Mouse (Mus musculus): ENCODE measurements around the gene Pdzd9. TPM values are rescaled to one million over a fixed set of nuclear protein-coding genes. Genes with fewer than 3 reads are reported as not detected.
A peak's percentile ranks its signal among the peaks of the same experiment; 100 is the strongest.

Gene Pdzd9
- polyA plus RNA-seq, 1 experiment from 2014 or later: 0.34 TPM

DNA sequence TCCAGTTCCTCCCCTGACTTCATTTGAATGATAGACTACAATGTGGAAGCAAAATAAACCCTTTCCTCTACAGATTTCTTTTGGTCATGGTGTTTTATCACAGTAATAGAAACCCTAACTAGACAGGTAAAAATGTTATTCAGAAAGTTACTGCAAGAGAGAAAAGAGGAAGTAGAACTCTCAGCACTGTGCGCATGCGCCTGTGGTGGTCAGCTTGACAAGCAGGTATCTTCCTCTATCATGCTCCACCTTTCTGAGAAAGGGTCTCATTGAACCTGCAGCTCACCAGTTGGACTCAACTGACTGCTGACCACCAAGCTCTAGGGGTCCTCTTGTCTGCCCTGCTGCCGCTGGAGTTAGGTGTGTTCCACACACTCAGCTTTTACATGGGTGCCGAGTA is 8.1 kb downstream of the Pdzd9 start:
- H3K4me2 ChIP-seq (ENCODE audit: low read depth, low read length): no peak overlapping the region
- 92% methylated on average over 4 of the region's 4 CpGs for WGBS

DNA sequence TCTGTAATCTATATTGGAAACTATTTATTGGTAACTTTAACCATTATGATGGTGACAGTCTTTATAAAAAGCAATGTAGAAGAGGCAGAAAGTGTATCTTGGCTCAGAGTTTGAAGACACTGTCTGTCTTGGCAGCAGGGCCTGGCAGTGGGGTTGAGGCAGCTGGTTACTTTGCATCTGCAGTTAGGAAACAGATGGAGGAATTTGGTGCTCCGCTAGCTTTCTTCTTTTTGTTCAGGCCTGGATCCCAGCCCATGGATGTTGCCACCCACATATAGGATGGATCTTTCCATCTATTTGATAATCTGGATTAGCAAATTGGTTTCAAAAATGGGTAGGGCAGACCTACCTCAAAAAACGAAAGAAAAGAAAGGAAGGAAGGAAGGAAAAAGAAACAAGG is 22.3 kb downstream of the Pdzd9 start:
- Histone ChIP-seq H3K36me3 (ENCODE audit: control insufficient read depth, insufficient read depth, low read length) (peaks cover 10% of the 10 kb centered on the region), H3K4me2 (ENCODE audit: low read depth, low read length) (no peak overlapping the region), H3K9ac (ENCODE audit: low read depth, low read length) (no peak overlapping the region), H3K27me3 (replicated peaks; ENCODE audit: control insufficient read depth, insufficient read depth, low read length) (no peaks in the 10 kb centered on the region), H3K9me3 (ENCODE audit: control insufficient read depth, low read length) (no peaks in the 10 kb centered on the region), H3K4me1 (ENCODE audit: control insufficient read depth, insufficient read depth, low read length) (no peaks in the 10 kb centered on the region), H3K27ac (ENCODE audit: low read length) (no peak overlapping the region), H3K4me3 (ENCODE audit: low read length) (no peak overlapping the region)
- ATAC-seq: no peak
- WGBS: 81% methylated on average over 2 of the region's 2 CpGs

More for the DNA sequence above, 8.1 kb downstream of the Pdzd9 start:
- no peaks in the 10 kb centered on the region for H3K4me1 ChIP-seq (ENCODE audit: control insufficient read depth, insufficient read depth, low read length)
- ATAC-seq: no peak
- H3K4me3 ChIP-seq (ENCODE audit: low read length): no peak overlapping the region
- no peaks in the 10 kb centered on the region for H3K9me3 ChIP-seq (ENCODE audit: control insufficient read depth, low read length)
- peaks cover 8% of the 10 kb centered on the region; the same call in 1 of the 2 replicates for H3K36me3 ChIP-seq (ENCODE audit: control insufficient read depth, insufficient read depth, low read length)
- no peaks in the 10 kb centered on the region for H3K27me3 ChIP-seq (replicated peaks; ENCODE audit: control insufficient read depth, insufficient read depth, low read length)
- no peak overlapping the region for H3K9ac ChIP-seq (ENCODE audit: low read depth, low read length)
- no peak overlapping the region for H3K27ac ChIP-seq (ENCODE audit: low read length)

DNA sequence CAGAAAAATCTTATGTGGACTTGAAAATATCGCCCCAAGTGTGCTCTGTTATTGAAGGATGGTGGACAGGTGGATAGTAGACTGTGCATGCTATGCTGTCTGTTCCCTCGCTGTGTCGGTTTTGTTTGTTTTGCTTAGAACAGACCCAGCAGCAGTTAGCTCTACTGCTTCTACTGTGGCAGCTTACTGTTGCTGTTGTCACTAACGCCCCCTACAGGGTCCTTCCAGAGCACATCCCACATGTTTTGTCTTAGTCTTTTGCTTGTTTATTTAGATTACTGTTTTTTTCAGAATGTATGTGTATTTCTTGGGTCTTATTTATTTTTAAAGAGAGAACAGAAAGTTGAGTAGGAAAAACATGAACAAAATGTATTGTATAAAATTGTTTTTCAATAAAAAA is 26.9 kb downstream of the Pdzd9 start:
- peaks cover 10% of the 10 kb centered on the region for H3K36me3 ChIP-seq (ENCODE audit: control insufficient read depth, insufficient read depth, low read length)
- WGBS: 61% methylated on average over 4 of the region's 4 CpGs
- ATAC-seq: no peak

DNA sequence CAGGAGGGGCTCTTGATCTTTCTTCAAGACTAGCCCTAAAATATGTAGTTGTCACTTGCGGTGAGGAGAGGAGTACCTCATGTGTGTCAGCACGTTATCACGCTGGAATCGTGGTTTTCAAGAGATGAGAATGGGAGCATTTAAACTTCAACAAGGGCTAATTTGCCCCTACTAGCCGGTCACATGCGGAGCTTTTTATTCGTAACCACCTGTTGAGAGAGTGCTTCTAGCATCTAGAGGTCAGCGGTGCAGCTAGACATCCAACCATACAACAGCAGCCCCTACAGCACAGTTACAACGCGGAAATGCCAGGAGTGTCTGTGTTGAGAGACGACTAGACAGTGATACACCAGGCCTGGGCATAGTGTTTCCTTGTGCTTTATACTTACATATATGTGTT is 34.3 kb downstream of the Pdzd9 start:
- no peaks in the 10 kb centered on the region for H3K27me3 ChIP-seq (replicated peaks; ENCODE audit: control insufficient read depth, insufficient read depth, low read length)
- WGBS: under 1% methylated on average over 11 of the region's 11 CpGs
- no peaks in the 10 kb centered on the region for H3K9me3 ChIP-seq (ENCODE audit: control insufficient read depth, low read length)
- H3K9ac ChIP-seq (ENCODE audit: low read depth, low read length): peak overlapping the region; percentile 99
- peak; percentile 44; the same call in 1 of the 2 replicates for ATAC-seq
- H3K4me3 ChIP-seq (ENCODE audit: low read length): peak overlapping the region; percentile 89
- H3K27ac ChIP-seq (ENCODE audit: low read length): peak overlapping the region; percentile 98
- peak overlapping the region; percentile 58 for H3K4me2 ChIP-seq (ENCODE audit: low read depth, low read length)
- H3K4me1 ChIP-seq (ENCODE audit: control insufficient read depth, insufficient read depth, low read length): peaks cover 8% of the 10 kb centered on the region
- peaks cover 7% of the 10 kb centered on the region for H3K36me3 ChIP-seq (ENCODE audit: control insufficient read depth, insufficient read depth, low read length)

More for the DNA sequence above, 26.9 kb downstream of the Pdzd9 start:
- Histone ChIP-seq H3K27me3 (replicated peaks; ENCODE audit: control insufficient read depth, insufficient read depth, low read length) (no peaks in the 10 kb centered on the region), H3K27ac (ENCODE audit: low read length) (no peak overlapping the region), H3K9ac (ENCODE audit: low read depth, low read length) (no peak overlapping the region), H3K4me1 (ENCODE audit: control insufficient read depth, insufficient read depth, low read length) (no peaks in the 10 kb centered on the region), H3K4me3 (ENCODE audit: low read length) (no peak overlapping the region), H3K4me2 (ENCODE audit: low read depth, low read length) (no peak overlapping the region), H3K9me3 (ENCODE audit: control insufficient read depth, low read length) (no peaks in the 10 kb centered on the region)

DNA sequence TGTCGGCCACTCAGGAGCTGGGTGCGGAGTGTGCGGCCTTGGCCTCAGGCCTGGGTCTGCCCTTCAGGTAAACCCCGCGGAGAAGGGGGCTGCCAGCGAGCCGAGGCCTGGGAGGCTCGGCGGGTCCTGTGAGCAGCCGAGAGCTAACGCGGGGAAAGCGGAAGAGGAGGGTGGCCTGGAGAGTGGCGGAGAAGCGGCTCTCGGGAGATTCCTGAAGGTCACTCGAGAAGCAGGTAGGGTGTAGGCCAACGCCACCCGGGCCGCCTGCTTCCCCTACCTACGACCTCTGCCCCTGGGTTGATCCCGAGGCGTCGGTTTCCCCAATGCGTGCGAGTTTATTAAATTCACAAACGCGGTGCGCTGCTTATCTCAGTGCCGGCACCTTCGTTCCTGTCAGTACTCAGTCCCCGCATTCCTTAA is 34.8 kb downstream of the Pdzd9 start:
- H3K4me3 ChIP-seq (ENCODE audit: low read length): peak overlapping the region; percentile 89
- H3K4me2 ChIP-seq (ENCODE audit: low read depth, low read length): peak overlapping the region; percentile 58
- peak overlapping the region; percentile 99 for H3K9ac ChIP-seq (ENCODE audit: low read depth, low read length)
- under 1% methylated on average over 32 of the region's 32 CpGs for WGBS
- no peaks in the 10 kb centered on the region for H3K9me3 ChIP-seq (ENCODE audit: control insufficient read depth, low read length)
- ATAC-seq: peak; percentile 85
- peaks cover 6% of the 10 kb centered on the region for H3K36me3 ChIP-seq (ENCODE audit: control insufficient read depth, insufficient read depth, low read length)
- H3K27me3 ChIP-seq (replicated peaks; ENCODE audit: control insufficient read depth, insufficient read depth, low read length): no peaks in the 10 kb centered on the region
- H3K4me1 ChIP-seq (ENCODE audit: control insufficient read depth, insufficient read depth, low read length): peaks cover 8% of the 10 kb centered on the region
- peak overlapping the region; percentile 98 for H3K27ac ChIP-seq (ENCODE audit: low read length)

DNA sequence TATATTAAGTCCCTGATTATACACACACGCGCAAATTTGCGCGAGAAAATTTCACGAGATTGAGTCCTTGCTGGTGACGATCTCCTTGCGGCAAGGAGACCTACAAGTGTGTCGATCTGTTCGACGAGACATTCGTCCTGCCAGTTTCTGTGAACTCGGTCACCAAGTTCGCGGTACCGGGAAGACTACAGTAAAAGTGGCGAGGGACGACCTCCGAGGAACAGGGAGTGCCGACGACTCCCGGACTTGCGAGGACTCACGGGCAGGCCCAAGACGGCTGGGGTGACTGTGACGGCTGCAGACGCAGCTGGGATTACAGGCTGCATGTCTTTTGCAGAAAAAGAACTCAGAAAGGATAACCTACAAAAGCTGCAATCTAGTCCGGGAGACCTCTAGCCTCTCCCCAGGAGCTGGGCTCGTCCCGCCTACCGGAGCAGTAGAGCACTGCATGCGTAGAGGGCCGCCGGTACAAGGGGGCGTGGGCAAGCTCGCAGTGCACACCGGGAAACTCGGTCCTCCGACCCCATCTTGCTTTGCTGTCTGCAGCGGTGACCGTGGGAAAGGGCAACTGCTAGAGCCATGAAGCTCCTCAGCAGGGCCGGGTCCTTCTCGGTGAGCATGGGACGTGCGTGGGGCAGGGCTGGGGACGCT is 35.3 kb downstream of the Pdzd9 start, which contains the start of gene Uqcrc2:
Gene Uqcrc2 (plus strand): TSS at position 466 of the 651 bp plus-strand sequence.
- H3K36me3 ChIP-seq (ENCODE audit: control insufficient read depth, insufficient read depth, low read length): peaks cover 3% of the 10 kb centered on the region
- H3K4me1 ChIP-seq (ENCODE audit: control insufficient read depth, insufficient read depth, low read length): peaks cover 8% of the 10 kb centered on the region
- under 1% methylated on average over 45 of the region's 45 CpGs for WGBS
- H3K9me3 ChIP-seq (ENCODE audit: control insufficient read depth, low read length): no peaks in the 10 kb centered on the region
- H3K27me3 ChIP-seq (replicated peaks; ENCODE audit: control insufficient read depth, insufficient read depth, low read length): no peaks in the 10 kb centered on the region
- H3K4me2 ChIP-seq (ENCODE audit: low read depth, low read length): peak within 1 kb of the TSS; percentile 71
- peak within 1 kb of the TSS; percentile 98 for H3K27ac ChIP-seq (ENCODE audit: low read length)
- H3K4me3 ChIP-seq (ENCODE audit: low read length): peak within 1 kb of the TSS; percentile 89
- H3K9ac ChIP-seq (ENCODE audit: low read depth, low read length): peak within 1 kb of the TSS; percentile 99
- ATAC-seq: peak; percentile 100

DNA sequence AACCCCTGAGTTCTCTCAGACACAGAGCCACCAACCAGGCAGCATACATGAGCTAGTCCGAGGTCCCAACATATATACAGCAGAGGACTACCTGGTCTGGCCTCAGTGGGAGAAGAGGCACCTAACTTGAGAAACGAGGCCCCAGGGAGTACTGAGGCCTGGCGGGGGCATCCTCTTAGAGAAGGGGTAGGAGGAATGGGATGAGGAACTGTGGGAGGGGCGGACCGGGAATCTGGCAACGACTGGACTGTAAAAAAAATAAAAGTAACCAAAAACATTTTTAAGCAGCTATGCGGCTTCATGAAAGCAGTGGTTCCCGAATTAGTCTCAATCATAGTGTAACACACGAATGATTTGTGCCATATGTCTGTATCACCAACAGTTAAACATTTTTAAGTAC is 35.8 kb downstream of the Pdzd9 start:
- Histone ChIP-seq H3K9ac (ENCODE audit: low read depth, low read length) (peak overlapping the region; percentile 99), H3K4me2 (ENCODE audit: low read depth, low read length) (peak overlapping the region; percentile 71), H3K36me3 (ENCODE audit: control insufficient read depth, insufficient read depth, low read length) (peaks cover 3% of the 10 kb centered on the region), H3K4me1 (ENCODE audit: control insufficient read depth, insufficient read depth, low read length) (peaks cover 8% of the 10 kb centered on the region), H3K27me3 (replicated peaks; ENCODE audit: control insufficient read depth, insufficient read depth, low read length) (no peaks in the 10 kb centered on the region), H3K9me3 (ENCODE audit: control insufficient read depth, low read length) (no peaks in the 10 kb centered on the region), H3K4me3 (ENCODE audit: low read length) (peak overlapping the region; percentile 89), H3K27ac (ENCODE audit: low read length) (peak overlapping the region; percentile 98)
- no peak for ATAC-seq
- 7% methylated on average over 9 of the region's 9 CpGs for WGBS

DNA sequence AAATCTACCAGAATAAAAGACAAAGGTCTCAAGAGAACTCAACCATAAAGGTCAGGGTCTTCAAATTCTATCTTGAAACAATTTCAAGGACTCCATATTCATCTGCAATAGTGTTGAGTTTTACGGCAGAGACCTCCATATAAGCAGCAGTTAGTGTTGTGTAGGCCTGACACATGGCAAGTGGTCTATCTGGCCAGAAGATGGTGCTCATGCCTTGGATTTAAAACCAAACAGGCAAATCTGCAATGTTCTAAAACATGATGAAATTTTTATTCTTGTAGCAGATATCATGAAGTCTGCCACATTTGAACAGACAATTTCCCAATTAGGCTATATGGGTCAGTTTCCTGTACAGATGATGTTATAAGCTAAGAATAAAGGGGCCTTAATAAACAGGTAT is 37.6 kb downstream of the Pdzd9 start:
- no peak overlapping the region for H3K9ac ChIP-seq (ENCODE audit: low read depth, low read length)
- H3K27ac ChIP-seq (ENCODE audit: low read length): no peak overlapping the region
- no peak overlapping the region for H3K4me3 ChIP-seq (ENCODE audit: low read length)
- WGBS: 77% methylated on average over 1 of the region's 1 CpGs
- no peaks in the 10 kb centered on the region for H3K27me3 ChIP-seq (replicated peaks; ENCODE audit: control insufficient read depth, insufficient read depth, low read length)
- no peak for ATAC-seq
- H3K9me3 ChIP-seq (ENCODE audit: control insufficient read depth, low read length): no peaks in the 10 kb centered on the region
- H3K36me3 ChIP-seq (ENCODE audit: control insufficient read depth, insufficient read depth, low read length): no peaks in the 10 kb centered on the region; the same call in 1 of the 2 replicates
- H3K4me1 ChIP-seq (ENCODE audit: control insufficient read depth, insufficient read depth, low read length): peaks cover 8% of the 10 kb centered on the region
- H3K4me2 ChIP-seq (ENCODE audit: low read depth, low read length): no peak overlapping the region

DNA sequence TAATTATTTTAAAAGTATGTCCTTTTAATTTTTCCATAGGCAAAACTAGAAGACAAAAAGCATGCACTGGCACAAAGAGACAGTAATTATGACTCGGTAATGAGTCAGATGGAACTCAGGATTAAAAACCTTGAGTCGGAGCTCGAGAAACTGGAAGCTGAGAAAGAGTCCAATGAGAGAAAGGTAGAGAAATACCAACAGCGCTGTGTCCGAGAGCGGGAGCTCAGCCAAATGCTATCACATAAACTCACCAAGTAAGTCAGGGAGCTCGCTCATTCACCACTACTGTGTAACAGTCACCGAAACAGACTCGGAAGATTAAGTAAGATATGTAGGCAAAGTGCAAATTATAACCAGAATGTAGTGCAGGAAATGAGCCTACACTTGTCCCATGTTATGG is 49.3 kb downstream of the Pdzd9 start:
- H3K36me3 ChIP-seq (ENCODE audit: control insufficient read depth, insufficient read depth, low read length): no peaks in the 10 kb centered on the region

More for the DNA sequence above, 49.3 kb downstream of the Pdzd9 start:
- no peaks in the 10 kb centered on the region for H3K4me1 ChIP-seq (ENCODE audit: control insufficient read depth, insufficient read depth, low read length)
- no peak overlapping the region for H3K4me2 ChIP-seq (ENCODE audit: low read depth, low read length)
- 91% methylated on average over 9 of the region's 9 CpGs for WGBS
- no peak overlapping the region for H3K9ac ChIP-seq (ENCODE audit: low read depth, low read length)
- H3K9me3 ChIP-seq (ENCODE audit: control insufficient read depth, low read length): no peaks in the 10 kb centered on the region
- H3K27ac ChIP-seq (ENCODE audit: low read length): no peak overlapping the region
- no peaks in the 10 kb centered on the region for H3K27me3 ChIP-seq (replicated peaks; ENCODE audit: control insufficient read depth, insufficient read depth, low read length)
- ATAC-seq: no peak
- H3K4me3 ChIP-seq (ENCODE audit: low read length): no peak overlapping the region

All from intestine, embryonic 16.5 days (tissue).